Mouse (Mus musculus): ENCODE data around the gene Hlcs.

Gene Hlcs

DNA sequence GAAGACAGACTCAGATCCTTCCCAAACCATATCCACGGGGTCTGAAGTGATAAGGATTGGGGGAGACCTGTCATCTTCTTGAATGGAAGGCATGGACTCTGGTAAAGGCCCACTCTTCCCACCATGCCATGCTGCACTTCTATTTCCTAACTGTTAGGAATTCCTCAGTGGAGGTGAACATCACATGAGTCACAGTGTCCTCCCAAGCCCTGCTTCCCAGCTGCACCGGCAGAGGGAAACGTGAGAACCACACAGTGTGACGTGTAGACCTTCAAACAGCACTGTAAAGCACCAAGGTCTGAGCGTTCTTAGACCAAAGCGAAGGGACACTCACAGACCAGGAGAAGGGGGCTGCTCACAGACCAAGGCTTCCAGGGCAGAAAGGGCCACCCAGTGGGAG, 105.2 kb downstream of the Hlcs start:
- DNase-seq (ENCODE audit: low spot score in 2 of 2): no peak

DNA sequence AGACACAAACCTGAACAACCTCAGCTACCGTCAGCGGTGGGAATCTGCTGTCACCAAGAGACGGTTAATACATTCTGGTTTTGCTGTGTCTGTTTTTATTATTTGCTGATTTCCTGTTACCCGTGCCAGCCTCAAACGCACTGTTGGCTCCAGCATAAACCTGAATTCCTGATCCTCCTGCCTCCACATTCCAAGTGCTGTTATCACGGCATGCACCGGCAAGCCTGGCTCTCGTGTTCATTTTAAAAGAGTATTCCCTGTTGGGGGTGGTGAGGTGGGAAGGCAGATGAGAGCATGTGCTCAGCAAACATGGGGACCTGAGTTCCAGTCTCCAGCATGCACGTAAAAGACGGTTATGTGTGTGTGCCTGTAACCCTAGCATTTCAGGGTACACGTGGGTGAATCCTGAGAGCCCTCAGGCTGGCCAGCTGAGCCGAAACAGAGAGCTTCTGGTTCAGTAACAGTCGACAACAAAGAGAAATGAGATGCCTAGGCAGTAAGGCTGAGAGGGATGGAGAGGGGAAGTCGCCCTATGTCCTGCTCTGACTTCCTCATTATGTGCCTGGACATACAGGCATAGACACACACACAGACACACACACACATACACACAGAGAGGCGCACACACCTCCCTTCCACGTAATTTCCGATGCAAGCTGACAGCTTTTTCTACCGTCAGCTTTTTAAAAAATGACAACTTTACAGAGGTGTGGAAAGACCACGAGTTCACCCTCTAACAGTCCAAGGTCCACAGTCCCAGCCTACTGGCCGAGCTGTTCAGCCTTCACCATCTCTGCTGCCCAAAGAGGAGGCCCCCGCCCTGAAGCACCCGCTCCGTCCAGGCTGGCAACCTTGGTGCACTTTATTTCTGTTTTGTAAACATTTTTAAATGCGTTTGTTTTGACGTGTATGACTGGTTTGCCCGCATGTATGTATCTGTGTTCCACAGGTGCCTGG, 107.6 kb downstream of the Hlcs start:
- no peak for DNase-seq (ENCODE audit: low spot score in 2 of 2)

DNA sequence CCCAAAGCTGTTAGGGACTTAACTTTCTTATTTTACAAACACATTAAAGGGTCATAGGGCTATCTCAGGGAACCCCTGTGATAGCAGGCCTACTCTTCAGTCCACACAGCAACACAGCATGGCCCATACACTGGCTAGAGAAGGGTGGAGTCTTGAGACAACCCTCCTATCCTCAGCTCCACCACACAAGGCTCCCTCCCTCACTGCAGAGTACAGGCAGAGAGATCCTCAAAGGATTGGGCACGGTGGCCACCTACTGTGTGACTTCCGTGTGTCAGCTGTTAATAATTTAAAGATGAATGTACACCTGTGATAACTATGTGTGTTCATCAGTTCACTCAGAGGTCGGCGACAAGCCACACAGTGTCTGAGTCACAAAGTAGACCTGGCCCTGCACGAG, 112.0 kb downstream of the Hlcs start:
- no peak for DNase-seq (ENCODE audit: low spot score in 2 of 2)

- DNase-seq (ENCODE audit: low spot score in 2 of 2): no peak
These were observed 117.5 kb downstream of the Hlcs start for GRCm38 (mm10) chr16:94195913-94196312.

GRCm38 (mm10) chr16:94191379-94192315, 121.7 kb downstream of the Hlcs start:
- no peak for DNase-seq (ENCODE audit: low spot score in 2 of 2)

GRCm38 (mm10) chr16:94190256-94190655, 123.1 kb downstream of the Hlcs start:
- no peak for DNase-seq (ENCODE audit: low spot score in 2 of 2)

GRCm38 (mm10) chr16:94186526-94186925, 126.8 kb downstream of the Hlcs start:
- no peak for DNase-seq (ENCODE audit: low spot score in 2 of 2)

DNA sequence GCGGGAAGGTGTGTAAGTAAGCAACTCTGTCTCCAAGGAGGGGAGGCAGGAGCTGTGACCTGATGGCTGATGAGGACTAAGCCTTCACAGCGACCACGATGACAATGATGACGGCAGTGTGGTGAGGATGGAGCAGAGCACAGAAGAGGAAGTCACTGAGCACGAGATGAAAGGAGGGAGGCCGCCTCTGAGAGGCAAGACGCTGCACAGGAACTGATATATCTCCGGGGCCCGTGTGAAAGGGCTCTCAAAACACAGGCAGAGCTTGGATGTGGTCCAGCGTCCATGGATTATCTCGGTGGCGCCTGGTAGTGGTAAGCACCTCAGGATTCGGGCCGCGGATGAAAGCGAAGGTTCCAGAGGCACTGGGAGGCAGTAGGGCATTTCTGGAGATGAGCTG, 127.9 kb downstream of the Hlcs start:
- DNase-seq (ENCODE audit: low spot score in 2 of 2): no peak

DNA sequence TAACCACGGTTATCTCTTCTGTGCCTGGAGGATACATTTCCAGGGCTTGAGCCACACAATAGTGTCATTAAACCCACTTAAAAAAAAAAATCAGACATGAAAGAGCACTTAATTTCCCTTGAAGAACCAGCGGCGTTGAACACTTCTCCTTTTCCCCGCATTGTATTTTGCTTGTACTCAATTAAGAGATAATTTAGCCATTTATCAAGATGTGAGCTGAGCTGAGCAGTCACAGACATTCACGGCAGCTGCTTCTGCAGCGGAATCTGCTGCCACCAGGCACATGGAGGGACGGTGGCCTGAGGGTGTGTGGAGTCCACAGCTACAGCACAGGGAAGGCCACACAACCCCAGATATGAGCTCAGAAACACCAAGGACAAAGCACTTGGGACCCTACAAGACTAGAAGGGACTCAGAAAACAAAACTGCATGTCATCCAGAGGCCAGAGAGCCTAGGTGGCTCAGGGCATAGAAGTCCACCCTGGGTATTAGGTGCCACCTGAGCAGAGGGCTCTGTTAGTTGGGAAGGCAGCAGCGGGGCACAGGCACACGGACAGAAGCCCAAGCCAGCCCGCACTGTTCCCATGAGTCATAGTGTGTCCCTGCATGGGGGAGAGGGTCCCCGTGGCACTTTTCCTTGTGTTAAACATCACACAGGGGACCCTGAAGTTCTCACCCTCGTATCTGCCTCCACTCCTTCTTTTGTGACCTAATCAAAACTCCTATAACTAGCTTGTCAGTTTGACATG, 133.1 kb downstream of the Hlcs start:
- no peak for DNase-seq (ENCODE audit: low spot score in 2 of 2)

DNA sequence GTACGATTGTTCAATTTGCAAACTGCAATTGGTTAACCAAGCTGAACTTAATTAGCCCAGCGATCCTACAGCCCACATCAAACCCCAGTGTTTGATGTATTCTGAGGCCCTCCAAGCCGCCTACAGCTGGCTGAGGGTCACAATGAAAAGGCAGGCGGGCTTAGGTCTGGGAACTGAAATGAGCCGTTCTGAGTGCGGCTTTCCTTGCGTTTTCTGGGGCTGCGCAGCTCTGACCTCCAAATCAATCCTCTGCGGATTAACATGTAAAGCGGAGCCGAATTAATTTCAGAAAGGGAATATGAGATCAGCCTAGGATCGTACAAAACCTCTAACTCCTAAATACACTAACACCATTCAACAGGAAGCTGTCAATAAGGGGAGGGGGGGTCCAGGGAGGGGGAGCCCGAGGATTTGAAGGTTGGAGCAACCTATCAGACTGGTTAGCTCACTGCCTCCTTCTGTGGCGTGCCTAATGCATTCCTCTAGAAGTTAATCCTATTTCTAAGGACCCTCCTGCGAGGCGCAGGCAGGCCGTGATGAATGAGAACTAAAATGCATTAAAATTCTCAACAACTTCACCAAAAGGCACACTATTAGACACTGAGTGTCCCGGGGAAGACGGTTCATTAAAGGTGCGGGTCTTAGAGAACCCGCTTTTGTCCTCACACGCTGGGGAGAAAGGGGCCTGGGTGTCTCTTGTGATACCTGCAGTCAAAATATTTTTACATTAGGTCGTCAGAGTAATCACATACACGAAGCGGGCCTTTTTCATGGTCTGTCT, 133.8 kb downstream of the Hlcs start:
- DNase-seq (ENCODE audit: low spot score in 2 of 2): no peak

DNA sequence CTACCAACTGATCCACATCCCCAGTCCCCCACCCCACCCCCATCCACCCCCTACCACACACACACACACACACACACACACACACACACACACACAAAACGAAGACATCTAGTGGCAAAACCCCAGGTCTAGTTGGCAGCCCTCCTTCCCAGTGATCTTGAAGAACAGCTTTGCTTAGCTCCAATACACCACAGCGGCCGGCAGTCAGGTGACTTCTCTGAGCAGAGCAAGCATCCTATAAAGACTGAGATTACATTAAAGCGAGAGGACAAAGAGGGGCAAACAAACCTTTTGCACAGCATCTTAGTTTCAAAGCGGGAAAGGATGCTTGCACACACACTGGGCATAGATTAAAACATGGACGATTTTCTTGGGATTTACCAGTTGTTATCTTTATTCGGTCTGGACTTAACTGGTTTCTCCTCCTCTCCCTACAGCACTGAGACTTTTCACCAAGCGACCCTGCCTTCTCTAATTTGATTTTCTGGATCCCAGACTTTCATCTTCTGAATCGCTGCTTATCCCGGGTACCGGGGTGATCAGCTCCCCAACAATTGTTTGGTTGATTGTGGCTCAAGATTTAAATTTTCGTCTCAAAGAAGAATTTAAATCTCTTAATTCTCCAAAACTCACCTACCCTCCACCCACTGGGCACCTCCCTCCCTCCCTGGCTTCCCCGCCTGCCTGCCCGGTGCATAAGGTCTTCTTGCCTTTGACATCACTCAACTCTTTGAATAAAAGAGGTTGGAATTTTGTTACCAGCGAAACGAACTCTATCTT, 134.7 kb downstream of the Hlcs start:
- no peak for DNase-seq (ENCODE audit: low spot score in 2 of 2)

GRCm38 (mm10) chr16:94176997-94177857, 136.1 kb downstream of the Hlcs start:
- DNase-seq (ENCODE audit: low spot score in 2 of 2): no peak

DNA sequence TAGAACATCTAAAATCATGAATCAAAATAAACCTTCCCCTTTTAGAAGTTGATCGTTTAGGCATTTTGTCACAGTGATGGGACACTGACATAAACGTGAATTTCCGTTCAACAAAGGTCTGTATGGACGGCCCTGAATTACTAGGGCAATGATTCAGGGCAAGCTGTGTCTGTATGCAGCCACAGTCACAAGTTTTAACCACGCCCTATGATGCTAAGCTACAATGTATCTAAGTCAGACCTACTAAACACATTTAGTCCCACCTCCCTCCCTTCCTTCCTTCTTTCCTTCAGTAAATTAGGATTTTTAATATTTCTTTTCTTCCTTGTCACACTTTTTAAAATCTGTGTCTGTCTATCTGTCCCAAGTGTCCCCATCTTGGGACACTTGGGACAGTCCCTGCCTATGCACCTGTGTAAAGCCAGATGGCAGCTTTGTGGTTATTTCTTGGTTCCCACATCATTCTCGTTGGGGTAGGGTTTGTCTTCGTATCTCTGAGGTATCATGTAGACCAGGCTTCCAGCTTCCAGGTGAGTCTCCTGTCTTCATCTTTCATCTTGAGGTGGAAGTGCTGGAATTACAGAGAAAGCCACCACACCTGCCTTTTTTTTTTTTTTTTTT, 137.9 kb downstream of the Hlcs start:
- DNase-seq (ENCODE audit: low spot score in 2 of 2): no peak

DNA sequence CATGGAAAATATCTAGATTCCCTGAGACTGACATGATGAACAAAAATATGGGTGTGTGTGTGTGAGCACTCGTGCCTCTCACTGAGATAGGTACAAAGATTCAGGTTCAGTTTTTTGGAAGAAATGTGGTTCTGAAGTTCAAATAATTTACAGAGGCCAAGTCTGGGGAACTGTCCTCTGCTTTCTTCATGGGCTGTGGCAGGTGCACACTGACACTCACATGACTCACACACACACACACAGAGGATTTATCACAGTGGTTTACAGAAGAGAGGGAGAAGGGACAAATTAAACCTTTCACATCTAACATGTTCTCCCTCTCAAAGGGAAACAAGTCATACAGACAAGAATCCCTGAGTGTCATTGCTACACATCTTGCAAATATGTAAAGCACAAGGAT, 140.0 kb downstream of the Hlcs start:
- DNase-seq (ENCODE audit: low spot score in 2 of 2): no peak

GRCm38 (mm10) chr16:94170218-94170617, 143.2 kb downstream of the Hlcs start:
- DNase-seq (ENCODE audit: low spot score in 2 of 2): no peak

- no peak for DNase-seq (ENCODE audit: low spot score in 2 of 2)
These were observed 144.5 kb downstream of the Hlcs start for GRCm38 (mm10) chr16:94168655-94169545.

DNA sequence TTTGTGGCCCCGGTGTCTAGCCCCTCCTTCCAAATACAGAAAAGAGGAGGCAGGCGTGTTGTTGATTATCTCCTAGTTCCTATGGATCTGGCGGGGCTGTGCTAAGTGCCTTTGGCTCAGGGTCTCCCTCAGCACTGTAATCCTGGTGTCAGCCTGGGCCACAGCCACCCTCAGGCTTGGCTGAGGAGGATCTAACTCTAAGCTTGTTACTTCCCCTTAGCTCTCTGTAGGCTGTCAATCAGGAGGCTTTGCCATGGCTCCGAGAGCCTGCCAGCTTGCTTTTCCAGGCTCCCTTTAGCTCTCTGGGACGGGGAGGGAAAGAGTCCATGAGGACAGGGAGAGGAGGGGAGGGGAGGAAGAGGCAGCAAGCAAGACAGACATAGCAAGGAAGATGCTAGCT, 148.4 kb downstream of the Hlcs start:
- DNase-seq (ENCODE audit: low spot score in 2 of 2): no peak

DNA sequence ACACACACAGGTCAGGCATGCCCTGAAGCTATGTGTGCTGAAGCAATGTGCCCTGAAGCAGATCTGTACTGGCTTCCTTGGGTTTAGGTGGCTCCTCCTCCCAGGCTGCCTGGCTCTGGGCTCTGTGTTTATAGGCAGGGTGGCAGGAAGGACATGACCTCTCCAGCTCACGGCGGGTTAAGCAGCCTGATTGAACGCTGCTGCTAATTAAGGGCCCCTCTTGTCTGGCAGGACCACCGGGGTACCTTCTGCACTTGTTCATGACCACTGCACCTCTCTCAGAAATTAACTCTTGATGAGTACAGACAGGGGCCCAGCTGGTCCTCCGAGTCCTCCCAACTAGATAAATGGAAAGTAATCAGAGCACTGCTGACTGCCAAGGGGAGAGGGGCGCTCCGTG, 149.1 kb downstream of the Hlcs start:
- DNase-seq (ENCODE audit: low spot score in 2 of 2): no peak
